Mouse (Mus musculus) CD8-positive naive resting alpha-beta T cell, adult 2 months (primary cell): ENCODE results near the gene Sppl3.

Source experiments
- DNase-seq, 2 experiments: peaks; one replicate each; pipeline ENCODE4 v3.0.0; 2022; ENCODE audit warnings: low read depth in 2 of 2, low spot score in 2 of 2

The Sppl3 gene

GRCm38 (mm10) chr5:114996447-114996846 lies 14.5 kb upstream of the Sppl3 start:
- DNase-seq = no peak

GRCm38 (mm10) chr5:114997327-114997726 lies 13.6 kb upstream of the Sppl3 start:
- no peak for DNase-seq

GRCm38 (mm10) chr5:115000503-115000902 lies 10.4 kb upstream of the Sppl3 start:
- DNase-seq = no peak

GRCm38 (mm10) chr5:115001464-115001863 lies 9.5 kb upstream of the Sppl3 start:
- no peak for DNase-seq

- no peak for DNase-seq
Observed at GRCm38 (mm10) chr5:115002781-115003180, 8.2 kb upstream of the Sppl3 start.

- no peak for DNase-seq
Observed at GRCm38 (mm10) chr5:115003224-115003873, 7.6 kb upstream of the Sppl3 start.

GRCm38 (mm10) chr5:115007768-115008167 lies 3.2 kb upstream of the Sppl3 start:
- no peak for DNase-seq

GRCm38 (mm10) chr5:115008307-115008706 lies 2.6 kb upstream of the Sppl3 start:
- DNase-seq = no peak

GRCm38 (mm10) chr5:115009143-115009542 lies 1.8 kb upstream of the Sppl3 start:
- no peak for DNase-seq

- no peak for DNase-seq
Observed at GRCm38 (mm10) chr5:115009961-115010360, 976 bp upstream of the Sppl3 start.

- DNase-seq = peak in 1 of 2 experiments; percentile 8
Observed at GRCm38 (mm10) chr5:115011217-115011518, 231 bp downstream of the Sppl3 start.

- peak; percentile 45 to 54 for DNase-seq
Observed at GRCm38 (mm10) chr5:115011519-115012261, 753 bp downstream of the Sppl3 start.

GRCm38 (mm10) chr5:115013436-115013835 lies 2.5 kb downstream of the Sppl3 start:
- no peak for DNase-seq

- DNase-seq = no peak
Observed at GRCm38 (mm10) chr5:115014570-115014969, 3.6 kb downstream of the Sppl3 start.

GRCm38 (mm10) chr5:115015121-115015520 lies 4.2 kb downstream of the Sppl3 start:
- no peak for DNase-seq

- no peak for DNase-seq
Observed at GRCm38 (mm10) chr5:115018270-115018669, 7.3 kb downstream of the Sppl3 start.

- DNase-seq = no peak
Observed at GRCm38 (mm10) chr5:115018813-115019212, 7.9 kb downstream of the Sppl3 start.

- DNase-seq = no peak
Observed at GRCm38 (mm10) chr5:115022021-115022420, 11.1 kb downstream of the Sppl3 start.

- no peak for DNase-seq
Observed at GRCm38 (mm10) chr5:115026170-115026569, 15.2 kb downstream of the Sppl3 start.

GRCm38 (mm10) chr5:115027109-115027508 lies 16.2 kb downstream of the Sppl3 start:
- no peak for DNase-seq

GRCm38 (mm10) chr5:115028920-115029319 lies 18.0 kb downstream of the Sppl3 start:
- no peak for DNase-seq

- no peak for DNase-seq
Observed at GRCm38 (mm10) chr5:115029509-115029908, 18.6 kb downstream of the Sppl3 start.

GRCm38 (mm10) chr5:115031576-115031975 lies 20.6 kb downstream of the Sppl3 start:
- DNase-seq = no peak
